Mouse (Mus musculus): Measurements from ENCODE around the gene Sbk2.
A peak's percentile ranks its signal among the peaks of the same experiment; 100 is the strongest.

- TF ChIP-seq CTCF (IDR thresholded peaks at IDR 0.05; ENCODE audit: low read depth): peak; percentile 91
- TF ChIP-seq EP300 (optimal IDR thresholded peaks at IDR 0.05): no peak
Measured at GRCm38 (mm10) chr7:4940068-4940479, 24.1 kb downstream of the Sbk2 start.
